Mouse (Mus musculus): ENCODE data around the gene Hspa5.
A peak's percentile ranks its signal among the peaks of the same experiment; 100 is the strongest.
"Not testable (repeated sequence)": the region's sequence is repeated elsewhere in the genome, so short reads cannot be mapped to it uniquely, and the experiment has no call there.

The Hspa5 gene

DNA sequence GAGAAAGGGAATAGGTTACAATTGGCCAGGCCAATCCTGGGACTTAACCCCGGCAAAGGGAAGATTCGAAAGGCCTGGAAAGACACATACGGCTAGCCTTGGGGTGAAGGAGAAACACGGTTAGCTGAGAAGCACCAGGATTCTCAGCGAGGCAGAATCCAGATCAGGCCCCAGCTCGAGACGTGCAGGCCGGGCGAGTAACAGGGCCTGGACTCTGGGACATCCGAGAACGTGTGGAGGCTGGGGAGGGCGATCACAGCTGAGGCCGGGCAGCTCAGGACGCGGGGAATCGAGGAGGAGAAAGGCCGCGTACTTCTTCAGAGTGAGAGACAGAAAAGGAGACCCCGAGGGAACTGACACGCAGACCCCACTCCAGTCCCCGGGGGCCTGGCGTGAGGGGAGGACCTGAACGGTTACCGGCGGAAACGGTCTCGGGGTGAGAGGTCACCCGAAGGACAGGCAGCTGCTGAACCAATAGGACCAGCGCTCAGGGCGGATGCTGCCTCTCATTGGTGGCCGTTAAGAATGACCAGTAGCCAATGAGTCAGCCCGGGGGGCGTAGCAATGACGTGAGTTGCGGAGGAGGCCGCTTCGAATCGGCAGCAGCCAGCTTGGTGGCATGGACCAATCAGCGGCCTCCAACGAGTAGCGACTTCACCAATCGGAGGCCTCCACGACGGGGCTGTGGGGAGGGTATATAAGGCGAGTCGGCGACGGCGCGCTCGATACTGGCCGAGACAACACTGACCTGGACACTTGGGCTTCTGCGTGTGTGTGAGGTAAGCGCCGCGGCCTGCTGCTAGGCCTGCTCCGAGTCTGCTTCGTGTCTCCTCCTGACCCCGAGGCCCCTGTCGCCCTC, at the start of gene Hspa5:
Hspa5 (plus strand) TSS at position 603 of the 859 bp plus-strand sequence.
- DNase-seq = peak; percentile 97 to 100

DNA sequence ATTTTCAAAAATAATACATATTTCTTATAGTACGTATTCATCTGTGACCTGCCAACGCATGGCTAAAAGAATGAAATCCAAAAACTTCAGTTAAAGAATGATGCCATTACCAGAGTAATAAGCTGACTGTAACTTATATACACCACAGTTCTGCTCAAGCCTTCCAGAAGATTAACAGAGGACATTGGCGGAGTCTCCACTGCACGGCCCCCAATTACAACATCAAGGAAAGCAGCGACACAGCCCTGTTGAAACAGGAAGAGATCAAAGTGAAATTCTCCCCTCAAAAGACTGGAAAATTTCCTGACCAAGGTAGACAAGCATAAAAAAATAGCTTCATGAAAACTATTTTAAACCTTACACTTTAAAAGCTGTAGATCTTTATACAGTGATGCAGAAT, 46.5 kb upstream of the Hspa5 start:
- DNase-seq = no peak

DNA sequence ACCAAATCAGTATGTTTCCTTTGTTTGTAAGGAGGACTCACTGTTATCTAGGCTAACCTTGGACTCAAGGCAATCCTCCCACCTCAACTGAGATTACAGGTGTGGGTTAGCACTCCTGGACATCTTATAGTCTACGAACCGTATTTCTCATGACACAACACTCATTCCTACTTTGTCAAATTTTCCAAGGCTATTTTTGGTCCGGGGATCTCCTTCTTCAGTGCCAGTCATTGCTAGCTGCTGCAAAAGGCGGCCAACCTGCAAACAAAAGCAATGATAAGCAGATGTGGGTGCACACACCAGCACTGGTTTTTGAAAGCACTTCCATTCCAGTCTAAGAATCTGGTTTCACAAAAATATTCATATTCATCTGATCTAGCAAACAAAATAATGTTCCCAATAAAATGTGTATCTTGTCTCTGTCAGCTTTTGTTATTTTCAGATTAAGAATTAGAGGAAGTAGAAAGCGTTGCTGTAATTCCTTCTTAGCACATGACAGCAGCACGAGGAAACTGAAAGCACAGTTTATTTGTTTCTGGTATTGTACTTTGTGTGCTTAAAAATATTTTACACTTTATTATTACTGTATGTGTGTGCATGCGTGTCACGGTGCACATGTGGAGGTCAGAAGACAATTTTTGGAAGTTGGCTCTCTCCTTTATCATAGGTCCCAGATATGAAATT, 44.6 kb upstream of the Hspa5 start:
- DNase-seq = no peak

GRCm38 (mm10) chr2:34736626-34737025, 35.1 kb upstream of the Hspa5 start:
- DNase-seq = no peak

DNA sequence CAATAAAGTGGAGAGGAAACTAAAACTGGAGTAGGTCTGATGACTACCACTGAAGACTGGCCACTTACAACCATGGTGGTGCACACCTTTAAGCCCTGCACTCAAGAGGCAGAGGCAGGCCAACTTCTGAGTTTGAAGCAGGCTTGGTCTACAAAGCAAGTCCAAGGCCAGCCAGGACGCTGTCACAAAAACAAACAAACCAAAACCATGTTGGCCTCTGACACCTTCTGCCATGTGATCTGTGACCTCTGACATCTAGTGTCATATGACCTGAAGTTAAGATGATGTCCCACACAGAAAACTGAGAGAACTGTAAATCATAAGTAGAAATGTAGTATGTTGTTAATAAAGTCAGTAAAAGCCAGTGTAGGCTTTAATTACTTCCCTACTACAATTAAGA, 33.9 kb upstream of the Hspa5 start:
- no peak for DNase-seq

- no peak for DNase-seq
Measured at GRCm38 (mm10) chr2:34739684-34740391, 31.9 kb upstream of the Hspa5 start.

- DNase-seq = no peak
Measured at GRCm38 (mm10) chr2:34741390-34742159, 30.2 kb upstream of the Hspa5 start.

GRCm38 (mm10) chr2:34742675-34743074, 29.1 kb upstream of the Hspa5 start:
- no peak for DNase-seq

DNA sequence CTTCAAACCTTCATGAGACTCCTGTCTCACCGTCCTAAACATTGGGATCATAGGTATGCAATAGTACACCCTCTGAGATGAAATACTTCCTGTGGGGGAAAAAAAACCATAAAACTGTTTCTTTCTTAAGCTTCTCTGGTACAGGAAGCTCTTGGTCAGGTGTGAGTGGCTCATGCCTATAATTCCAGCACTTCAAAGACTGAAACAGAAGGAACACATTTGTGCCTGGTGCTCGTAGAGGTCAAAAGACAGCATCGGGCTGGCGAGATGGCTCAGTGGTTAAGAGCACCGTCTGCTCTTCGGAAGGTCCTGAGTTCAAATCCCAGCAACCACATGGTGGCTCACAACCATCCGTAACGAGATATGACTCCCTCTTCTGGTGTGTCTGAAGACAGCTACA, 27.3 kb upstream of the Hspa5 start:
- no peak for DNase-seq

DNA sequence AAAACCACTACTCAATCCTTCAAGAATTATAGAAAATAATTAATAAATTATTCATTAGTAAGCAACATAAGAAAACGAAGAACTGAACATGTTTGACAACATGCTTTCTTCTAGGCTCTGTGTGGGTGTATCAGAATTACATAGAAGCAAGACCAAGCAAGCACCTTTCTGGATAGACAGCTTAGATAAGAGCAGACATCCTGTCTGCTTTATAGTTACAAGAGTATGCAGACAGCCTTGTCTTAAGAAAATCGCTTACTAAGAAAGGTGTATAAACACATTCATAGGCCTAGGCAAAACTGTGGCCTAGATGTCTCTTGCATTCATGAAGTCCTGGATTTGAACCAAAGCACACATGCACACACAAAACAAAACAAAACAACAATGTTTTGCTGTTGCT, 26.1 kb upstream of the Hspa5 start:
- no peak for DNase-seq

GRCm38 (mm10) chr2:34748479-34748878, 23.3 kb upstream of the Hspa5 start:
- no peak for DNase-seq

DNA sequence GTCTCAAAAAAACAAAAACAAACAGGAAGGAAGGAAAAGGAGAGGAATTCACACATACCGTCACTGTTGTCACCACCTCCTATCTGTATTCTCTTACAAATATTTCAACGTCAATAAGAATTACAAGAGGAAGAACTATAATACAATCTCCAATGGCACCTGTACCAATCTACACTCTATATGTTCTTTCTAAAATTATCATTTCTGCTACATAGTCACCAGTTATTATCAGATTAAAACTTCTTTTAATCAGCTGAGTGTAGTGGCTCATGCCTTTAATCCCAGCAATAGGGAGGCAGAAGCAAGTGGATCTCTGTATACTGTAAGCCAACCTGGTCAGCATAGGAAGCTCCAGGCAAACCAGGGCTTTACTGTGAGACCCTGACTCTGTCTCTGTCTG, 21.5 kb upstream of the Hspa5 start:
- no peak for DNase-seq

DNA sequence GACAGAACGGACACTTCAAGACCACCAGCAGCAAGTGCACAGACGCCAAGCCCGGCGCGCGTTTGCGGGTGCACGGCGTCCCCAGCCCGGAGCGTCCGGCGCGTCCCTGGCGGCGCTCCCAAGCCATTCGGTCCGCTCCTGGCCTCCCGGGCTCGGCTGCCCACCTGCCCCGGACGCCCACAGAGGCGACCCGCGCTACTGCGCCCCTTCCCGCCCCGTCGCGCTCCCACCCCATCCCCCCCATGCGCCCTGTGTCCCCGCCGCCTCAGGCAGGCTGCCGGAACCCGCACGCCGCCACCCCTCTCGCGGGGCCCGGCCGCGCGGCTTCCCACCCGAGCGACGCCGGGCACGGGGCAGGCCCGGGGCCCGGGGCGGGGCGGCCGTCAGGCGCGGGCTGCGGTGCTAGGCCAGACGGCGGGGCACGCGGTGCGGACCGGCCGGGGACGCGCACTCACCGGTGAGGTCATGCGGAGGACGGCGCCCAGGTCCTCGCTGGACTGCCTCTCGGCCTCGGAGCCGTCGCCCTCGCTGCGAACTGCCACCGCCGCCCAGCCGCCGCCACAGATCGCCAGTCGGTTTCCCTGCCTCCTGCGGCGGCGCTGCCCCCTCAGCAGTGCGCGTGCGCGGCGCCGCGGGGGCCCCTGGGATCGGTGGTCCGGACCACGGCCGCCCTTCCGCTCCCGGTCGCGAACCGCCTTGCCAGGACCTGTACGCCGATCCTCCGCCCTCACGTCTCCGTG, 17.8 kb upstream of the Hspa5 start:
- peak; percentile 84 to 92 for DNase-seq

GRCm38 (mm10) chr2:34754551-34755358, 17.0 kb upstream of the Hspa5 start, which contains the start of gene Gapvd1:
Gene Gapvd1, minus strand, starts transcription at chr2:34755232.
- DNase-seq = peak; percentile 38 to 51

DNA sequence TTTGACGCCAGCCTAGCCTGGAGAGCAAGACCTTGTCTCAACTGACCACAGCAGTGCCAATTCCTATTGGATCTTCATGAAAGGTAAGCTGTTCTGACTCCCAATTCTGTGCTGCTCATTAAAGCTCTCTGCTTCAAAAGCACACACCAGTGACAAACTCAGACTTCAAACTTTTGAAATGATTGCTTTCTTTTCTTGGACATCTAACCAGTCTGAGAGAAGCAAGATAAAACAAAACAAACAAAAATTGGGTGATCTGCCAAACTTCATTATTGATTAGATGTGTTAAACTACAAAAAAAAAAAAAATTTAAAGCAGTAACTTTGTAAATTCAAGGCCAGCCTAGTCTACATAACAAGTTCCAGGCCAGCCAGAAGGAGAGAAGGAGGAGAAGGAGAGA, 14.4 kb upstream of the Hspa5 start:
- DNase-seq = no peak

GRCm38 (mm10) chr2:34761272-34761671, 10.5 kb upstream of the Hspa5 start:
- DNase-seq = not testable (repeated sequence)

DNA sequence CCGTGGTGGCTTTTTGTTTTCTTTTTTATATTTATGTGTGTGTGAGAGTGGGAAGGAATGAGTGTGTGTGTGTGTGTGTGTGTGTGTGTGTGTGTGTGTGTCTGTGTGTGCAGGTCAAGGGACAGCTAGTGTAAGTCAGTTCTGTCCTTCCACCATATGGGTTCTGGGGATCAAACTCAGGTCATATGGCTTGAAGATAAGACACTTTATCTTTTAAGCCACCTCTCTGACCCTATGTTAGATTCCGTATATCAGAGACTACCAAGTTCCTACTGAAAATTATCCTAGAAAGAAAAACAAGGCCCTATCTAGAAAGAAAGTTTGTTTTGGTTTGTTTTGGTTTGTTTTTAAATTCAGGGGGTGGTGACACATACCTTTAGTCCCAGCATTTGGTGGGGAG, 9.6 kb upstream of the Hspa5 start:
- no peak for DNase-seq

- DNase-seq = no peak
Measured at GRCm38 (mm10) chr2:34762872-34763271, 8.9 kb upstream of the Hspa5 start.

- DNase-seq = no peak
Measured at GRCm38 (mm10) chr2:34764801-34765200, 7.0 kb upstream of the Hspa5 start.

DNA sequence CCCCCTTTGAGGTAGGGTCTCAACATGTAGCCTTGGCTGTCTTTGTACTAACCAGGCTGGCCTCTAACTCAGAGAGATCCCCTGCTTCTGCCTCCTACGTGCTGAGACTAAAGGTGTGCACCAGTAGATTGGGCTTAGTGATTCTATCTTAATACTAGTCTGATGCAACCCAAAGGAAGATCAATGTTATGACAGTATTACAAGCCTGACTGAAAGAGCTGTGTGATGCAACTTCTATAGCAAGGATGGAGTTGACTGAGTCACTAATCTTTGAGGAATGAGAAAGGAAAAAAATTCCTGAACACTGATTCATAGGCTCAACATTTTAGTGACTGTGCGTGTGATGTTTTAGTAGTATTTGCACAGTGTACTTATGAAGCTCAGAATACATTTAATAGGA, 1.7 kb upstream of the Hspa5 start:
- no peak for DNase-seq

DNA sequence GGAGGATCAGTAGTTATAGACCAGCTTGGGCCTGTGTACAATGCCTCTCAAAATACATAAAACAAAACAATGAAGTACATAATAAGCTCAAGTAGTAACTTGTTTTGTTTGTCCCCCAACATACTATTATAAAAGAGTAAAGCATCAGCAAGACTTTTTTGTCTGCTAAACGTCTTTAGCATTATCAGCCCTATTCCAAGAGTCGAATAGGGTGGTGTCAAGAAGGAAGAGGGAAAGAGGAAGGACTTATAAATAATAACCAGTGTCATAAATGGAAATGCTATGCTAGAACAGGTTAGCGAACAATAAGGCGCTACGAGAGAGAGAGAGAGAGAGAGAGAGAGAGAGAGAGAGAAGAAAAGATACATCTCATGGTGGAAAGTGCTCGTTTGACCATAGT, 819 bp upstream of the Hspa5 start:
- DNase-seq = no peak

All from cerebellum, adult 18-20 months (tissue).